Mouse (Mus musculus): ENCODE measurements at regions not wholly inside any gene's neighbourhood (a gene's known extent, or its start where the extent isn't known, plus 50 kb on each side); places are given as distances from the start of the nearest gene placed in this dataset.

DNA sequence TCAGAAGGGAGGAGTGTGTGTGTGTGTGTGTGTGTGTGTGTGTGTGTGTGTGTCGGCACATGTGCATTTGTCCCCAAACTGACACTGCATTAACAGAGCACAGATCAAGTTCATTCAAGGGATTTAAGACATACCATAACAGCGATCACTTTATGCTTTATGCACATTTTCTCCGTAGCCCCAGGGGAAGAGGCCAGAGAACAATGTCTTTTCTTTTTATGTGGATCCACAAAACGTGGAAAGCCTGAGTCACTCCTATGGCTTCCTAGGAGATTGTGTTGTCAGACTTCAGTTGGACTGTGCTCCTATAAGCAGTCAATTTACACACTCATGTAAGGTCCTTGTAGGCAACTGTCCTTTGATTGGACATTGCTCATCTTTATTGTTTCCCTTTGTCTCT is 289.4 kb upstream of the Slc35b3 start:
- Histone ChIP-seq H3K4me1 (no peaks in the 10 kb centered on the region), H3K9me3 (no peaks in the 10 kb centered on the region), H3K4me3 (no peak overlapping the region), H3K27ac (no peak overlapping the region), H3K27me3 (ENCODE audit: poor library complexity, severe bottlenecking) (no peaks in the 10 kb centered on the region), H3K36me3 (replicated peaks) (no peaks in the 10 kb centered on the region)
- WGBS, result 77% methylated on average over 4 of the region's 4 CpGs
- no peak for DNase-seq (ENCODE audit: extremely low spot score, low spot score)

DNA sequence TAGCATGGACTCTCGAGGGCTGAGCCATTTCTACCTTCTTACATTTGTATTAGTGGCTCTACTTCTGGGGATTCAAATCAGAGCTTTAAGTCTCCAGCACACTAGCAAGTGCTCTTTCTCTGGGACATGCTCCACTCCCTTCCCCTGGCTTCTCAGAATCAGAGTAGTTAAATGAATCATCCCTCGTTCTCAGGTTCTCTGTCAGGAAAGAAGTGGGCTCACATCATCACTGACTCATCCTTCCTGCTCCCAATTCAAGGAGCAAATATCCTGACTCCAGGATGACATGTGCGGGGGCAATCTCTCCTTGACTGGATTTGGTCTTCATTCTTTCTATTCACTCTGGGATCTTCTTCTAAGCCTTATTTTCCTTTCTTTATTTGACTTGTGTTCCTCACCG is 266.2 kb upstream of the Slc35b3 start:
- Histone ChIP-seq H3K4me3 (no peak overlapping the region), H3K27ac (no peak overlapping the region), H3K4me1 (no peaks in the 10 kb centered on the region), H3K36me3 (replicated peaks) (no peaks in the 10 kb centered on the region), H3K27me3 (ENCODE audit: poor library complexity, severe bottlenecking) (no peaks in the 10 kb centered on the region), H3K9me3 (no peaks in the 10 kb centered on the region)
- 84% methylated on average over 4 of the region's 4 CpGs for WGBS
- DNase-seq (ENCODE audit: extremely low spot score, low spot score), result no peak

DNA sequence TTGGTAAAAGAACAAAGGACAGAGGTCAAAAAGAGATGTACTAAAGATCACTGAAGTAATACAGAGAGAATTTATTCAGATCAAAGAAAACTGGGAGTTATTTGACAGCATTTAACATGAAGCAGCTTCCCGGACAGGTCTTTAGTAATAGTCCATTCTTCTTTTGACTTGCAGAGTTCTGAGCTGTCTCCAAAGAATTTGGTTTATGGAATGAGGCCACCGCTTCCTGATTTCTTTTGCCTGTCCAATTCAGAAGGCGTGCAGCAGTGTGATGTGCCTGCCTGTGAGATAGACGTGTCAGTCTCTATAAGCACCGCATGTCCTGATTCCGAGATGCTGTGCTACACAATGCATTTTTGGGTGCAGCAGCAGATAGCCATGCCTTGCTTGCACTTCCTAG is 265.0 kb upstream of the Slc35b3 start:
- 92% methylated on average over 6 of the region's 6 CpGs for WGBS
- no peak overlapping the region for H3K27ac ChIP-seq
- no peaks in the 10 kb centered on the region for H3K27me3 ChIP-seq (ENCODE audit: poor library complexity, severe bottlenecking)
- no peaks in the 10 kb centered on the region for H3K4me1 ChIP-seq
- H3K4me3 ChIP-seq, result no peak overlapping the region
- no peaks in the 10 kb centered on the region for H3K36me3 ChIP-seq (replicated peaks)
- no peaks in the 10 kb centered on the region for H3K9me3 ChIP-seq
- no peak for DNase-seq (ENCODE audit: extremely low spot score, low spot score)

DNA sequence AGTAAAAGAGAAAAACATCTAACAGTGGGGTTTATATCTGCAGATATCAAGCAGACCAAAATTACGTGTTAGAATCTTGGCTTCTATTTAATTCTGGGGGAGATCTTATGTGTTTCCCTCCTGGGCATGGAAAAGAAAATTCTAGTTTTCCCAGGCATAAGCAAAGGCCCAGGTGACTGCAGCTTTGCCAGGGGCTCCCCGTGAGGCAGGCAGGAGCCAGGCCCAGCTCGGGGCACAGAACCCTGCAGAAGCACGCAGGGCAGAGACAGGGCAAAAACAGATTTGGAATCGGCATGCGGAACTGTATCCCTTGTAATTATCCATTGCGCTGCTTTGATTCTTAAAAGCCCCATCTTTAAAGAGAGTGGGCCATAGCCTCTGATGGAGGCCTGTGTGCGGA is 250.4 kb upstream of the Slc35b3 start:
- WGBS, result 68% methylated on average over 8 of the region's 8 CpGs
- DNase-seq (ENCODE audit: extremely low spot score, low spot score), result no peak
- Histone ChIP-seq H3K27ac (no peak overlapping the region), H3K27me3 (ENCODE audit: poor library complexity, severe bottlenecking) (no peaks in the 10 kb centered on the region), H3K9me3 (no peaks in the 10 kb centered on the region), H3K4me3 (no peak overlapping the region), H3K36me3 (replicated peaks) (no peaks in the 10 kb centered on the region), H3K4me1 (no peaks in the 10 kb centered on the region)

DNA sequence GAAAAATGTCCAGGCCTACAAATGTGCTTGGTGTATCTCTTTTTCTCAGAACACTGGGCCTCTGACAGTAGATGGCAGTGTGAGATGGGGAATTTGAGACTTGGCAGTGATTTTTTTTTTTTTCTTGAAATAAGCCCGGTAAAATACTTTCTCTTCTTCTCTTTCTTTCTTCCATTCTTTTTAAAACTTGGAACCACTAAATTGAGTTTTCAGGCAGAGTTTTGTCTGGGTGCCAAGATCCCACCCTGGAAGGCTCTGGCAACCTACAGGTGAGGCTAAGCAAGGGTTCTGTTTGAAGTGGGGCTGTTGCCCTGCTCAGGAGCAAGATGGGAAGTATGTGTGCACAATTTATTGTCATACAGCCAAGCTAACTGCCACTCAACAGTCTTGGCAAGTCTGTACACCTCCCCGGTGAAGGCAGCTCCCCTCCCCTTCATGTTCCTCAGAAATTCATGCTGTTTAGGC is 223.1 kb upstream of the Slc35b3 start:
- H3K27me3 ChIP-seq (ENCODE audit: poor library complexity, severe bottlenecking), result no peaks in the 10 kb centered on the region
- DNase-seq (ENCODE audit: extremely low spot score, low spot score), result no peak
- H3K4me3 ChIP-seq, result no peak overlapping the region
- H3K27ac ChIP-seq, result no peak overlapping the region
- 58% methylated on average over 2 of the region's 2 CpGs for WGBS
- H3K9me3 ChIP-seq, result no peaks in the 10 kb centered on the region
- H3K36me3 ChIP-seq (replicated peaks), result no peaks in the 10 kb centered on the region
- no peaks in the 10 kb centered on the region for H3K4me1 ChIP-seq

DNA sequence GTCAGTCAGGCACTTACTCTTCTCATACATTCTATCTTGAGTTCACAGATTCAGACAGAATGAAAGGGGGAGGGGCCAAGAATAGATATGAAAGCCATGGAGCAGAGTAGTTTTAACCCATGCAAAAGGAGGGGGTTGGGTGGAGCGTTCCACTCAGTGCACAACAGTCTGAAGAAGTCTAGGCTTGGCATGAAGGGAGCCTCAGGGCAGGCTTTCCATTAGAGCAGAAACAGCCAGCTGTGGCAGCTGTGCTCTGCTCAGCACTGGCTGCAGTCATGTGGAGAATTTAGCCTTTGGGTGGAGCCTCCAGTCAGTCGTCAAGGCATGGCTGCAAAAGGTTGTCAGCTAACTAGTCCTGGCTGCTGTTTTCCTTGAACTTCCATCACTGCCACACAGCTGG is 201.3 kb upstream of the Slc35b3 start:
- WGBS, result 60% methylated on average over 2 of the region's 2 CpGs
- no peak for DNase-seq (ENCODE audit: extremely low spot score, low spot score)

DNA sequence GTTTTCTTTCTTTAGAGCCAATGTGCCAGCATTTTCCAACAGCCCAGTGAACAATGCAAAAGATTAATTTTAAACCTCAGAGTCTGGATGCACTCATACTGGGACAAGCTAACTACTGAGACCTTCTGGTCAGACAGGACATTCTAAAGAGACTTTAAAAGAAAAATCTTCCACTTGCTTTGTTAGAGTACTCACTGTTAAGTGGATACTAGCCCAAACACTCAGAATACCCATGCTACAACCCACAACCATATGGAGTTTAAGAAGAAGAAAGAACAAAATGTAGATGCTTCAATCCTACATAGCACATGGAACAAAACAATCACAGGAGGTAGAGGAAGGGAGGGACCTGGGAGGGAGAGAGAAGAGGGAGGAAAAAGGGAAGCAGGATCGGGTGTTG is 167.3 kb upstream of the Slc35b3 start:
- WGBS, result 91% methylated on average over 1 of the region's 1 CpGs
- Histone ChIP-seq H3K36me3 (replicated peaks) (no peaks in the 10 kb centered on the region), H3K4me3 (no peak overlapping the region), H3K27ac (no peak overlapping the region), H3K27me3 (ENCODE audit: poor library complexity, severe bottlenecking) (no peaks in the 10 kb centered on the region), H3K4me1 (no peaks in the 10 kb centered on the region), H3K9me3 (no peaks in the 10 kb centered on the region)
- DNase-seq (ENCODE audit: extremely low spot score, low spot score), result no peak

More for the DNA sequence above, 201.3 kb upstream of the Slc35b3 start:
- H3K9me3 ChIP-seq, result no peaks in the 10 kb centered on the region
- no peak overlapping the region for H3K27ac ChIP-seq
- peaks cover 3% of the 10 kb centered on the region; the same call in 1 of the 2 replicates for H3K4me1 ChIP-seq
- H3K4me3 ChIP-seq, result no peak overlapping the region
- H3K27me3 ChIP-seq (ENCODE audit: poor library complexity, severe bottlenecking), result no peaks in the 10 kb centered on the region
- no peaks in the 10 kb centered on the region for H3K36me3 ChIP-seq (replicated peaks)

DNA sequence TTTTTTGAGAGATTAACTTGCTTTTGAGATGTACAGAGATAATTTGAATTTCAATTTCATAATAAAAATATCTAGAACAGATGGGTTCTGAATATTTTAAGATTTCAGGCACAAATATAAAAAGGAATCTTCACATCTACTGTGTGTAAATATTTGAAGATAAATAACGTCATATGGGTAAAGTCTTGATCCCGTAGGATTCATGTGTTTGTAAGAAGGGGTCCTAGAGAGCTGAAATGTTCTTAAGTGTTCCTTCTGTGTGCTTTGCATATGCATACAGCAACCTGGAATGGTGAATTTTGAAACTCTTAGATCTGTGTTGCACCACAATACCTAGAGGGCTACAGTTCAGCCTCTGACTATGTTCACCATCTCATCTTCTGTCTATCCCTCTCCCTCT is 131.4 kb upstream of the Slc35b3 start:
- H3K4me3 ChIP-seq, result no peak overlapping the region
- no peaks in the 10 kb centered on the region for H3K27me3 ChIP-seq (ENCODE audit: poor library complexity, severe bottlenecking)
- DNase-seq (ENCODE audit: extremely low spot score, low spot score), result no peak
- H3K4me1 ChIP-seq, result no peaks in the 10 kb centered on the region
- H3K9me3 ChIP-seq, result no peaks in the 10 kb centered on the region
- H3K36me3 ChIP-seq (replicated peaks), result no peaks in the 10 kb centered on the region
- 96% methylated on average over 2 of the region's 2 CpGs for WGBS
- no peak overlapping the region for H3K27ac ChIP-seq

DNA sequence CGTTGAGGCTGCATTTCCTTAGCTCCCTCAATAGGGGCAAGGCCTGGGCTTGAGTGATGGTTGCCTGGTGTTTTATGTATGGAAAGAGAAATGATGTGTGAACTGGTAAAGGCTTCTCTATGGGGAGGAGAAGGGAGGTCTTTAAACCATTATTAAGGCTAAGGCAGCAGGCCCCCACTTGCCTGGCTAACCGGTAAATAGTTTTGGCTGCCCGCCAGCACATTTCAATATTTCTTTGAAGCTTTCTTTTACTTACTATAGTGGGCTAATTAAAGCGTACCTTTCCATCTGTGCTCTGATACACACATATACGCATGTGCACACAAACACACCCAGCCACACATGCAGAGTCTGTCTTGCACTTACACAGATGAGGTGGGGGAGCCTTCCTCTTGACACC is 123.9 kb upstream of the Slc35b3 start:
- Histone ChIP-seq H3K27ac (no peak overlapping the region), H3K4me1 (peaks cover 5% of the 10 kb centered on the region; the same call in 1 of the 2 replicates), H3K27me3 (ENCODE audit: poor library complexity, severe bottlenecking) (no peaks in the 10 kb centered on the region), H3K9me3 (no peaks in the 10 kb centered on the region), H3K36me3 (replicated peaks) (no peaks in the 10 kb centered on the region), H3K4me3 (no peak overlapping the region)
- DNase-seq (ENCODE audit: extremely low spot score, low spot score), result no peak
- 82% methylated on average over 5 of the region's 5 CpGs for WGBS

DNA sequence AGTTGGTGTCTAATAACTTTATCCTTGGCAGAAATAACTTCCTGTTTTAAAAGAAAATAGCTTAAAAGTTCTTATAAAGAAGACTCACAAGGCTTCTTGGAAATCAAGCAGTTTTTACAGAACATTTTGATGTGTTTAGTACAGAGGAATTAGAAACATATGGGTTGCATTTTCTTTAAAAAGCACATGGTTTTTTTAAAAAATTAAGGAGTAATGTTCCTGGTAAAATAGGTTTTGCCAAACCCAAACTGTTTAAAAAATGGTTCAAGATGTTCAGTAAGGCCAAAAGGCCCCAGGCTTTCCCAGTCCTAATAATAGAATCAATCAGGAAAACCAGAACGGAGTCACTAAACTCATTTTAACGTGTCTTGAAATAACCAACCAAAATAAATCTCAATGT is 113.5 kb upstream of the Slc35b3 start:
- no peak for DNase-seq (ENCODE audit: extremely low spot score, low spot score)
- Histone ChIP-seq H3K27me3 (ENCODE audit: poor library complexity, severe bottlenecking) (no peaks in the 10 kb centered on the region), H3K36me3 (replicated peaks) (no peaks in the 10 kb centered on the region), H3K9me3 (no peaks in the 10 kb centered on the region), H3K4me3 (no peak overlapping the region), H3K4me1 (no peaks in the 10 kb centered on the region), H3K27ac (no peak overlapping the region)
- WGBS, result 67% methylated on average over 2 of the region's 2 CpGs

DNA sequence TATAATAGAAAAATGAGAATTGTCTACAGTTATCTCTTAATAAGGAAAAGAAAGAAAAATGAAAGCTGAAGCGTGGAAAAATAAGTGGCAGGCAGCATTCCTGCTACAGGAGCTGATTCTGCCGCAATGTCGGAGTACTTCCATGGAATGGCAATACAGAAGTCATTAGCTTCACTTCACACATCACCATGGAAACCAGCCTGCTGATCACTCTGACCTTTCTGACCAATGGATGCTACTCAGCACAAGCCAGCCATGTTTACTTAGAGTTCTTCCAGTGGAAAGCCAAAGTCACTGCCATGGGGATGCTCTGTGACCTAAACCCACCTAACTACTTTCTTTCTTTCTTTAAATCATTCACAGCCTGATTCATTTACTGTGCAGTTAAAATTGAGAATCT is 71.6 kb upstream of the Slc35b3 start:
- Histone ChIP-seq H3K4me1 (no peaks in the 10 kb centered on the region), H3K27ac (no peak overlapping the region), H3K36me3 (replicated peaks) (no peaks in the 10 kb centered on the region), H3K4me3 (no peak overlapping the region), H3K9me3 (0 out of 2 replicates have a peak, but pooled peaks cover 6% of the 10 kb centered on the region), H3K27me3 (ENCODE audit: poor library complexity, severe bottlenecking) (no peaks in the 10 kb centered on the region)
- no peak for DNase-seq (ENCODE audit: extremely low spot score, low spot score)
- 86% methylated on average over 3 of the region's 3 CpGs for whole genome bisulfite sequencing

DNA sequence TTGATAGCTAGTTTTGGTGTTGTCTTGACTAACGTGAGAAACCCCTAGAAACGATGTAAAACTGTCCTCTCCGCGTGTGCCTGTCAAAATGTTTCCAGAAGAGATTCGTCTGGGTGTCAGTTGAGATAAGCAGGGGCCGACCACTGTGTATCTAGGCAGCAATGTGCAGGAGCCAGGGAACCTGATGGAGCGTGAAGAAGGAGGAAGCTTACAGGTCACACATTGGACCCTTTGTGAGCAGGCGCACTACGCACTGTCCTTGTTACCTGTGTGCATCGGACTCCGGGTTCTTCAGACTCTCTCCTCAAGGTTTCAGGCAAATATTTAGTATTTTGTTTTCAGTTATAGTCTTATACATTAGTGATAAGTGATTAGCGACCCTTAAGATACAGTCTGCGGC is 59.5 kb upstream of the Slc35b3 start:
- no peaks in the 10 kb centered on the region for H3K27me3 ChIP-seq (ENCODE audit: poor library complexity, severe bottlenecking)
- H3K4me3 ChIP-seq, result no peak overlapping the region
- H3K27ac ChIP-seq, result no peak overlapping the region
- no peak for DNase-seq (ENCODE audit: extremely low spot score, low spot score)
- WGBS, result 92% methylated on average over 13 of the region's 13 CpGs
- no peaks in the 10 kb centered on the region for H3K4me1 ChIP-seq
- no peaks in the 10 kb centered on the region for H3K9me3 ChIP-seq
- H3K36me3 ChIP-seq (replicated peaks), result no peaks in the 10 kb centered on the region

DNA sequence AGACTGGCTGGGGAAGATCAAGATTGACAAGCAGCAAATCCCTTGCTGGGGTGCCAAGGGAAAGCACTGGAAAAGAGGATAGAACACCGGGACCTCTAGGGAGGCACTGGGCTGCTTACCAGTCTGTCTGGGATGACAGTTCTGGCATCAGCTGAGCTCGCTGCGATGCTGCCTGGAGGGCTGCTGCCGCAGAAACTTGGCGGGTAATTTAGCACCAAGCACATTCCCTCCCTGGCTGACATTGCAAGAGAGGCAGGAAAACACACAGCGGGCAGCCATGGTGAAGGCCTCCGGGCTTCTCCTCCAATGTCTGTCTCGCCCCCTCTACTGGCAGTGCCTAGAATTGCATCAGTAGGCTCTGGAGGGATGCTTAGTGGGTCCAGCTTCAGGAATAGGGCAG is 51.0 kb upstream of the Slc35b3 start:
- 3% methylated on average over 8 of the region's 8 CpGs for WGBS
- peak overlapping the region; percentile 65 for H3K27ac ChIP-seq
- no peaks in the 10 kb centered on the region for H3K9me3 ChIP-seq
- peak; percentile 78 for DNase-seq (ENCODE audit: extremely low spot score, low spot score)
- H3K36me3 ChIP-seq (replicated peaks), result no peaks in the 10 kb centered on the region
- H3K4me3 ChIP-seq, result peak overlapping the region; percentile 37
- no peaks in the 10 kb centered on the region for H3K27me3 ChIP-seq (ENCODE audit: poor library complexity, severe bottlenecking)
- peaks cover 6% of the 10 kb centered on the region for H3K4me1 ChIP-seq
